Mouse (Mus musculus) mouse embryonic stem cell (cell line): ENCODE measurements around the gene D17Wsu92e.

ENCODE experiments used
- in situ Hi-C, 2 experiments: fragments of 300-500 bp; cut with MboI; formaldehyde crosslinking; loops; 1 replicate in 1 of 2; 3 replicates in 1 of 2; pipeline ENCODE4 v1.14.3; 2019 to 2020; ENCODE audit warnings: low sequenced_read_pairs in 2 of 2, low pct_unique_long_range_greater_than_20kb in 1 of 2, mixed read lengths in 1 of 2; ENCODE audit not compliant: unreplicated experiment in 1 of 2

Gene D17Wsu92e

DNA sequence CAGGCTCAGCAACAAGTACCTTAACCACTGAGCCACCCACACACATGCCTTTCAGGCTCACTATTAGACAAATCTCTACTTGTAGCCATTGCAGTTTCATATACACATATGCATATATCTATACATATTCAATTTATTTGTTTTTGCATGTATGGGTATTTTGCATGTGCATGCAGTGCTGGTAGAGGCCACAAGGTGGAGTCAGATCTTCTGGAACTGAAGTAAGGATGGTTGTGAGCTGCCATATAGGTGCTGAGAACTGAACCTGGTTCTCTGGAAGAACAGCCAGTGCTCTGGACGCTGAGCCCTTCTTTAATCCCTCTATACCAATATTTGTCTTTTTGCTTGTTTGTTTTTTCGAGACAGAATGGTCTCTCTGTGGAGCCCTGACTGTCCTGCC lies 56.0 kb downstream of the D17Wsu92e start:
- in situ Hi-C loops = no loop called here

GRCm38 (mm10) chr17:27762884-27763283 lies 57.6 kb downstream of the D17Wsu92e start:
- in situ Hi-C loops = no loop called here

GRCm38 (mm10) chr17:27761639-27762336 lies 58.7 kb downstream of the D17Wsu92e start:
- in situ Hi-C loops = no loop called here

- in situ Hi-C loops = no loop called here
These were observed 60.3 kb downstream of the D17Wsu92e start for GRCm38 (mm10) chr17:27760169-27760568.

DNA sequence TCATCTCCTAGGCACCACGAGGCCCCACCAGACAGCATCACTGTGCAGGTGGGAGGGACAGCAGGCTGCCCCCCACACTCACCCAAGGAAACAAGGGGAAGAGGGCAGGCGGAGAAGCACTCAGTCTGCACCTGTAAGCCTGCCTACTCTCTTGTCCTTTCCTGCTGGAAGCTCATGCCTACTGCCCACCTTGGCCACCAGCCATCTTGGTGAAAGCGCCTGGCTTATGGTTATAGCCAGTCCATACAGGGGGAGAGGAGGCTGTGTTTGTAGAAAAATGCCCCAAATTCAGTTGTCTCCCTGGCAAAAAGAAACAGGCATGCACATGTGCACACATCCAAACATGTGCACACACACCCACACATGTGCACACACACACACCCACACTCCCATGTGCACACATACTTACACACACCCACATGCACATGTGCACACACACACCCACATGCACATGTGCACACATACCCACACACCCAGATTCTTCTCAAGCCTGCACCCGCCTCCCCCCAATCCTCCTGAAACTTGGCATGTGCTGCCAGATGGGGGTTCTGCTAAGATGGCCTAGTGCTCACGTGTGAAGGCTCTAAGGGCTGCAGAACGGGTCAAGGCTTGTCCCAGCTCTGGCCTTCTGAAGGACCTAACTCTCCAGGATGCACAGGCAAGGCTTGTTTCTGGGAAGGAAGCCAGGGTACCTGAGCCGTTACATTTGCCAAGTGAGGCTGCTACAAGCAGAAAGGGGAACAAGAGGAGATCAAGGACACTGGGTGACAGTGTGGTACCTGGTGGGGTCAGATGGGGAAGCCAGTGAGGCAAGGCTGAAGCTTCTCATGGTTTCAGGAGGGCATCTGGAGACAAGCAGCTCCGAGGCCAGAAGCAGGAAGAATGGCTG lies 68.9 kb downstream of the D17Wsu92e start:
- in situ Hi-C loops = no loop called here

DNA sequence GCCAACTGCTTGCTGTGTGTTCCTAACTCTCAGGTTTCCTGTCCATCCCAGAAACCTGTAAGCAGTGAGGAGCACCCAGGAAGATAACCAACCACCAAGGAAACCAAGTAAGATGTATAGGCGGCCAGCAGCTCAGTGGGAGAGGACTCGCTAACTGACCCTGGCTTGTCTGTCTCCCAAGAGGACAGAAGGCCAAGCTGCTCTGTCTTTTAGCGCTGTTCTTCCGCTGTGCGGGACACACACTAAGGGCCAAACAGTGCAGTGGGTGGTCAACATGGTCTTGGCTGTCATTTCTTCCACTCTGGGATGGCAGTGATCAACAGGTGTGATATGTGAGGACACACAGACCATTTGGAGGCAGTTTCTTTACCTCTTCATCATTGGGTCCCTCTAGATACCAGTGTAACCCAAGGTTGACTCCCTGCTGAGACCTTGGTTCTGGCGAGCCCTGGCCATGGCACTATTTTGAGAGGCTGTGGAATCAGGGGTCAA lies 70.0 kb downstream of the D17Wsu92e start:
- in situ Hi-C loops = no loop called here

- in situ Hi-C loops = no loop called here
These were observed 72.3 kb downstream of the D17Wsu92e start for GRCm38 (mm10) chr17:27748123-27748522.

DNA sequence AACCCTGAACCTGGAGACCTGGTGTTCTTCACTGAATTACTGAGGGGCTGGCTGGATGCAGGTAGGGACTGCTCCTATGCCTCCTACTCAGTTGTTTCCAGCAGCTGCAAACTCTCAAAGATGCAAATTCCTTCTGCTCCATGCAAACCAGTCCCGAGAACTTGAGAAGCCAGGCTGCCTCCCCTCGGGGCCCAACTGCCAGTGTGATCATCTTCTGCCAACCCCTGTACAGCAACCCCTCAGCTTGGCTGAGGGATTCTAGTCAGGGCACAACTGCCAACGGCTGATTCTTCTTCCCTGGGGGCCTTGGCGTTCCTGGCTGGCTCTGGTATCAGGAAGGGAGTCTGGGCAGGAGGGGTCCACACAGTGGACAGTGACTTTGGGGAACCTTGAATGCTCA lies 74.0 kb downstream of the D17Wsu92e start:
- in situ Hi-C loops = no loop called here

- in situ Hi-C loops = no loop called here
These were observed 79.5 kb downstream of the D17Wsu92e start for GRCm38 (mm10) chr17:27740961-27741360.

DNA sequence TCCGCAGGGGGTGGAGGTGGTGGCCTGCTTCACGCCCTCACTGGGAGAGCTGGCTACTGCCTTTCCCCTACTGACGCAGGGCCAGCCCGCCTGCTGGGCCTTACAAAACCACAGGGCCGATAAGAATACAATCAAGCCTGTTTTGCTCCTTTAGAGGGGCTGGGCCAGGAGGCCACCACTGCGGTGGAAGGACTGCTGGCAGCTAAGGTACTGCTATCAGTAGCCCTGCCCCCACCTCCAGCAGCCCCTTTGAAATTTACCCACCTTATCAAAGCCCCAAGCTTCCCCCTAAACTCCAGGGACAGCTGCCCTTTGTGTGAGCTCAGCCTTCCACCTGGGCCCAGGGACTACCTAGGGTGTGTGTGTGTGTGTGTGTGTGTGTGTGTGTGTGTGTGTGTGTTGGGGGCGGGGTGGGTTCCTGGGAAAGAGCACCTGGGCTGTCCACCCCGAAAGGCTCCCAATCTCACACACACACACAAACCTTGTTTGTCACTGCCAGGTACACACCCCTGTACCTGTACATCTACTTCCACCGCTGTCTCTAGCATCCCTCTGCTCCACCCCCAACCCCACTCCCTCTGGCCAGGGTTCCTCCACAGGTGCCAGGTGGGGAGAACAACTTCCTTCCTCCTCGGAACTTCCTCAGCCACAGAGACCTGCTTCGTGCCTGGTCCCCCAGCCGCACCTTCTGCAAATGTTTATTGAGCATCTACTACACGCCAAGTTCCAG lies 85.9 kb downstream of the D17Wsu92e start:
- in situ Hi-C loops = no loop called here

- in situ Hi-C loops = no loop called here
These were observed 87.8 kb downstream of the D17Wsu92e start for GRCm38 (mm10) chr17:27732694-27733093.

- in situ Hi-C loops = no loop called here
These were observed 88.3 kb downstream of the D17Wsu92e start for GRCm38 (mm10) chr17:27732152-27732551.

DNA sequence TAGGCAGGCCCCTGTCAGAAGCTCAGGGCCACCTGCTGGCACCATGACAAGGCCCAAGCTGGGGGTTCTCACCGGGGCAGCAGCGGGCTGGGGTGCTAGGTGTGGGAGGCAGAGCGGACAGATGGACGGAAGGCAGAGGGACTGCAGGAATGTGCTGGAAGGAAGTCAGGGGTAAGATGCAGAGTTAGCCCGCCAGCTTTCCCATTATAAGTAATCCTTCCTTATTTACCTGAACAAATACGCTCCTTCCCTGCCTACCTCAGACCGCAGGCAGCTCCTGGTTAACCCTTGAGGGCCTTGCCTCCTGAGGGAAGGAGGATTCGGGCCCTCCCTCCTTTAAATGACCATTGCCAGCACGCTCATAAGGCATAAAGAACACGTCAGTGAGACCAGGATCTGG lies 91.7 kb downstream of the D17Wsu92e start, which contains the start of gene Spdef:
Spdef (minus strand) TSS at position 186 of the 400 bp plus-strand sequence.
- in situ Hi-C loops = no loop called here

DNA sequence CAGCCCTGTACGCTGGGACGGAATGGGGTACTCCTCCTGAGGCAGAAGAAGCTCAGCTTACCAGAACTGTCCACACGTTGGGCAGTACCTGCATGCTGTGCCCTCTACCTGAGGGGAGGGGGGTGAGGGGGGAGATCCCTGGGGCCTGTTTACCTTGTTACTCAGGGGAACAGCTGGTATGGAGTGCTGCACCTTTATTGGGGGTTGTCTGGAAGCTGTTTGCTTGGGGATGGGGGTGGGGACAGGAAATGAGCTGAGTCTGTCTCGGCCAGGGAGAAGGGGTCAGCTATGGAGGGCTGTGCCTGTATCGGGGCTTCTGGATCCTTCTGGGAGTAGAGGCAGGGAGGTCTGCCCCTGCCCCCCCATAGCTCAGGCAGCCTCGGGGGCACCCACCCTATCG lies 93.9 kb downstream of the D17Wsu92e start:
- in situ Hi-C loops = no loop called here

GRCm38 (mm10) chr17:27725412-27725811 lies 95.0 kb downstream of the D17Wsu92e start:
- in situ Hi-C loops = no loop called here

- in situ Hi-C loops = no loop called here
These were observed 95.4 kb downstream of the D17Wsu92e start for GRCm38 (mm10) chr17:27725011-27725410.

DNA sequence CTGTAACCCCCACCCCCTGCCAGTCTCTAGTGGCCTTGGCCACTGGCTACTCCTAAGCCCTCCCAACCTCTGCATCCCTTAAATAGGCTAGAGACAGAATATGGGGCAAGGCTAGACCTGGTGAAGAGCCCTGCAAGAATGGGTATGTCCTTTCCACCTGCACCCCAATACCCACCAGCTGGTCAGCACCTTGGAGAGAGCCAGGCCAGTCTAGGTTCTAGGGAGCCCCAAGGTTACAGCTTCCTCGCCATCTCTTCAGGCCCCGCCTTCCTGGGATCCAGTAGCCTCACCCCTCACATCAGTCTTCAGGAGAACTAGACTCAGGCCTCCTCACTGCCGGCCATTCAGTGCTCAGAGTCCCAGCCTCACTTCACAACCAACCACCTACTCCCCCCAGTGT lies 96.1 kb downstream of the D17Wsu92e start:
- in situ Hi-C loops = no loop called here

DNA sequence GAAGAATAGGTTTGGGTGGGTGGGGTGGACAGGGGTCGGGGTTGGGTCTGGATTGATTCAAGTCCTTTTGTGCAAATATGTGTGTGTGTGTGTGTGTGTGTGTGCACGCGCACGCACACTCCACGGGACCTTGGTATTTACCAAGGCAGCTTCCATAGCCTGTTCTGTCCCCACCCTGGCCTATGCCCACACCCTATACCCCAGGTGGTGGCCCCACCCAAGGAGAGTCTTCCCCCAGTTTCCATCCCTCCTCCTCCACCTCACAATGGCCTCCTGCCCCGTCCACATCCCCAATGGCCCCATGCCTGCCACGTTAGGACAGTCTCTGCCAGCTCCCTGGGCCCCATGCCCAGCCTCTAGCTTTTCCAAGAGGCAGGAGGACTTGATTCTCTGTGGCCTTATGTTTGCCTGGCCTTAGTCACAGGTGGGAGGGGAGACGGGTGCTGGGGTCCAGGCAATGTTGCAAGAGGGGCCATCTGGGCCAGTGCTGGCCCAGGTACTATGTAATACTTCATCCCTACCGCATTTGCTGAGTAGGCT lies 99.3 kb downstream of the D17Wsu92e start:
- in situ Hi-C loops = no loop called here

DNA sequence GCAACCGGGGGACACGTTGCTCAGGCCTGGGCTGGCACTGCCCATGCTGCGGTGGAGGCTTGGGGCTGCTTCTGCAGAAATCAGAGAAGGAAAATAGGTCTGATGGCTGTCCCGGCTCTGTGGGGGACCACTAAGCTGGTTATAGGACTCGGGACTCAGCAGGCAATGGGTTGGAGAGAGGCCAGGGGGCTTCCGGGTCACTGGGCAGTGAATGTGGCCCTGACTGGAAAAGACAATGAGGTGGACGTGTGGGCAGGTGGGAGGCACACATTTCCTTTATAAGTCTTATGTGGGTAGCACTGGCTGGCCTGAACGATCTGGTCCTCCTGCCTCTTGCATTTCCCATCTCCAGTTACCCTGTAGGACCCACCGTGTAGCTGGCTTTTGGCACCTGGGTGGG lies 100.1 kb downstream of the D17Wsu92e start:
- in situ Hi-C loops = no loop called here
